12 mouse cellular contexts compared by ENCODE assay signal in the genomic region with DNA sequence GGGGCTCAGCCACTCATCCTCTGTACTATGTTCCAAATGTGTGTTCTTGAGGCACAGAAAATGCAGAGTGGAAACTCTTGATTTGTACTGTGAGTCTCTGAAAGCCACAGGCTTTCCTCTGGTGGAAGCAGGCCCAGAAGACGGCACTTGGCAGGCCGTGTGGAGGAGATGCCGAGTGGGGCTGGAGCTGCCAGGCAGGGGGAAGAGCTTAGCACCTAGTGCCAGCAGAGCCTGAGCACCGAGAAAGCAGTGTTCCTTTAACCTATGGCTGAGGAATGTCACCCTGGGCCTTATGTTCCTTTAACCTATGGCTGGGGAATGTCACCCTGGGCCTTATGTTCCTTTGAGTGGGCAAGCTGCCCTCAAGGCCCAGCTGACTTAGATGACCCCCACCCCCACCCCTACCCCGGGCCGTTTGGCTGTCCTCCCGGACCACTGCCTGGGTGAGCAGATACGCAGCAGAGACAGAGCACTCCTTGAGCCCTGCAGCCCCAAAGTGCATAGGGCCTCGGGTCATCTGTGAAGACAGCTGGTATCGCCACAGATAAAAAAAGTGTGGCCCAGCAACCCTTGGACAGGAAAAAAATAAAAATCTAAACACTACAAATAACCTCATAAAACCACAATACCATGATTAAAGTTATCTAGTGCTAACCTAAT. TPM values are rescaled to one million over a fixed set of nuclear protein-coding genes. Genes with fewer than 3 reads are reported as not detected.
DNase-seq lines count a peak whose midpoint lies in the region; ATAC-seq and TF ChIP-seq lines count a peak whose summit lies in the region.
"Had no signal": no experiment of that assay in that cellular context is flagged by ENCODE, and none has a peak within 500 bp of the region (broad histone marks: within the 10 kb centered on the region; RNA-seq: fewer than 3 reads in every experiment).

No protein-coding gene starts in this region.

- H3K4me3 ChIP-seq in olfactory bulb, adult 2 months (ENCODE audit: insufficient read depth, low read depth, low read length), result no peak overlapping the region
- H3K4me3 ChIP-seq: neural tube, embryonic 12.5 days had no signal

- no peak for TF ChIP-seq CTCF in olfactory bulb, adult 2 months (IDR thresholded peaks at IDR 0.05; ENCODE audit: insufficient read depth, low read depth, low read length)

- TF ChIP-seq POLR2A in olfactory bulb, adult 2 months (IDR thresholded peaks at IDR 0.05; ENCODE audit: insufficient read depth, low read depth, low read length), result no peak

- DNase-seq in frontal cortex, postnatal 25 days (ENCODE audit: low spot score in 2 of 2), result no peak
- peak; percentile 80 to 84 for DNase-seq in right cerebral cortex, postnatal 10 days (ENCODE audit: low spot score in 2 of 2)
- no peak for DNase-seq in right cerebral cortex, postnatal 36 days (ENCODE audit: low spot score in 2 of 2)
- peak; percentile 82 for DNase-seq in gastrocnemius, postnatal 25 days
- DNase-seq in urinary bladder, postnatal 10 days (ENCODE audit: low spot score), result no peak
- no peak for DNase-seq in ovary, postnatal 10 days (ENCODE audit: low spot score)
- DNase-seq: lung, embryonic 14.5 days had no signal

- H3K4me1 ChIP-seq in olfactory bulb, adult 2 months (ENCODE audit: control insufficient read depth, insufficient read depth, low read length), result peaks cover 74% of the 10 kb centered on the region

- ATAC-seq in frontal cortex, adult (ENCODE audit: low TSS enrichment), result peak; percentile 72

- peak overlapping the region; percentile 1; the same call in 1 of the 2 replicates for H3K27ac ChIP-seq in olfactory bulb, adult 2 months (ENCODE audit: insufficient read depth, low read depth, low read length)
- H3K27ac ChIP-seq: neural tube, embryonic 12.5 days had no signal

- WGBS in olfactory bulb, adult 2 months, result 36% methylated on average over 10 of the region's 10 CpGs

RNA-seq across cellular contexts. Expression of gene Gpr153, which starts 7.7 kb away (rescaled TPM):
- total RNA-seq in gastrocnemius, postnatal 25 days (2021), result 10 to 100 TPM in 1 of 2 experiments, 1 to 10 TPM in 1; 9.9 to 11.0 TPM
- not detected in 2 replicates for polyA plus RNA-seq in olfactory bulb, adult 2 months (2012; ENCODE audit: insufficient read depth, insufficient read length, low replicate concordance, missing spikeins)

RNA-seq across cellular contexts. Expression of gene Hes3, which starts 25.1 kb away (rescaled TPM):
- total RNA-seq in gastrocnemius, postnatal 25 days (2021), result not detected
- not detected in 2 replicates for polyA plus RNA-seq in olfactory bulb, adult 2 months (2012; ENCODE audit: insufficient read depth, insufficient read length, low replicate concordance, missing spikeins)
- total RNA-seq: adrenal gland, adult 18-20 months; layer of hippocampus, adult 18-20 months had no signal
- polyA plus RNA-seq: lung, embryonic 14.5 days had no signal

RNA-seq across cellular contexts. Expression of gene Icmt, which starts 30.7 kb away (rescaled TPM):
- total RNA-seq in gastrocnemius, postnatal 25 days (2021), result 10 to 100 TPM; 16.5 to 16.8 TPM
- not detected in 2 replicates for polyA plus RNA-seq in olfactory bulb, adult 2 months (2012; ENCODE audit: insufficient read depth, insufficient read length, low replicate concordance, missing spikeins)

RNA-seq across cellular contexts. Expression of gene Rnf207, which starts 52.4 kb away (rescaled TPM):
- total RNA-seq in gastrocnemius, postnatal 25 days (2021), result not detected
- polyA plus RNA-seq in olfactory bulb, adult 2 months (2012; ENCODE audit: insufficient read depth, insufficient read length, low replicate concordance, missing spikeins), result not detected in 2 replicates

RNA-seq across cellular contexts. Expression of gene Rpl22, which starts 59.2 kb away (rescaled TPM):
- total RNA-seq in gastrocnemius, postnatal 25 days (2021), result 100 to 1,000 TPM; 194 to 222 TPM
- polyA plus RNA-seq in olfactory bulb, adult 2 months (2012; ENCODE audit: insufficient read depth, insufficient read length, low replicate concordance, missing spikeins), result not detected in 2 replicates

Comparison
In these comparisons a context has a peak if more than half of its experiments do, and no peak if none do; other contexts are left out.
1. DNase-seq: peak in right cerebral cortex, postnatal 10 days (2 of 2) and gastrocnemius, postnatal 25 days (single experiment); none in frontal cortex, postnatal 25 days (0 of 2), right cerebral cortex, postnatal 36 days (0 of 2), urinary bladder, postnatal 10 days (single experiment) and ovary, postnatal 10 days (single experiment).